ENCODE assay signal across 9 mouse cellular contexts in the genomic region with DNA sequence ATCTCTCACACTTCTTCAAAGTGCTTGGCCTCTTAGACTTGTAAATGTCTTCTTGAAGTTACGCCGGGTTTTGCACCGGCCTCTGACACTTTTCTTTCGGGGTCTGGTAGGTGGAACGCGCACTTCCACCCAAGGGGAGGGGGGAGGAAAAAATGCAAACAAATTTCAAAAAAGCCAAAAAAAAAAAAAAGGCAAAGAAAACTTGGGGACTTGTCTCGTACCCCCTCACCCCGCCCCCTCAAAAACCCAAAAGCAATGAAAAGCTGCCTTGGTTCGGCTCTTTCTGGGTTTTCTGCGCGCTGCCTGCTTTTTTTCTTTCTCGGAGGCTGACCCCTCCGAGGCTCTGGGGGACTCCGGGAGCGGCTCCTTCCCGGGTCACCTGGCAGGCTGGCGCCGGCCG. TPM values are rescaled to one million over a fixed set of nuclear protein-coding genes. Genes with fewer than 3 reads are reported as not detected.
A peak's percentile ranks its signal among the peaks of the same experiment; 100 is the strongest.
DNase-seq lines count a peak whose midpoint lies in the region; ATAC-seq lines count a peak whose summit lies in the region.
"Had no signal": no experiment of that assay in that cellular context is flagged by ENCODE, and none has a peak within 500 bp of the region (broad histone marks: within the 10 kb centered on the region; RNA-seq: fewer than 3 reads in every experiment).

Gene Bcl11b (minus strand): TSS at position 120 of the 400 bp plus-strand sequence.

- peak within 1 kb of the TSS; percentile 81 for H3K9ac ChIP-seq in heart, embryonic 12.5 days
- peak within 1 kb of the TSS; percentile 100 for H3K9ac ChIP-seq in forebrain, embryonic 13.5 days
- peak within 1 kb of the TSS; percentile 62 for H3K9ac ChIP-seq in stomach, embryonic 15.5 days

- H3K4me3 ChIP-seq in heart, embryonic 12.5 days = peak within 1 kb of the TSS; percentile 86
- H3K4me3 ChIP-seq in forebrain, embryonic 13.5 days = peak within 1 kb of the TSS; percentile 99
- H3K4me3 ChIP-seq in limb, embryonic 10.5 days = peak within 1 kb of the TSS; percentile 88
- H3K4me3 ChIP-seq in stomach, embryonic 15.5 days (replicated peaks) = peak within 1 kb of the TSS; percentile 76

- no peaks in the 10 kb centered on the region for H3K36me3 ChIP-seq in heart, embryonic 12.5 days
- H3K36me3 ChIP-seq in forebrain, embryonic 13.5 days (ENCODE audit: poor library complexity, severe bottlenecking) = no peaks in the 10 kb centered on the region
- H3K36me3 ChIP-seq in limb, embryonic 10.5 days = no peaks in the 10 kb centered on the region
- no peaks in the 10 kb centered on the region for H3K36me3 ChIP-seq in stomach, embryonic 15.5 days

- no peak within 1 kb of the TSS; the same call in 1 of the 2 replicates for H3K27ac ChIP-seq in heart, embryonic 12.5 days (ENCODE audit: poor library complexity, severe bottlenecking)
- H3K27ac ChIP-seq in forebrain, embryonic 13.5 days = peak within 1 kb of the TSS; percentile 99
- H3K27ac ChIP-seq in limb, embryonic 10.5 days = peak within 1 kb of the TSS; percentile 99
- peak within 1 kb of the TSS; percentile 91 for H3K27ac ChIP-seq in stomach, embryonic 15.5 days

- H3K27me3 ChIP-seq in heart, embryonic 12.5 days (replicated peaks) = peaks cover 57% of the 10 kb centered on the region
- H3K27me3 ChIP-seq in forebrain, embryonic 13.5 days = no peaks in the 10 kb centered on the region
- peaks cover 49% of the 10 kb centered on the region for H3K27me3 ChIP-seq in limb, embryonic 10.5 days (ENCODE audit: low read depth, poor library complexity, severe bottlenecking)
- peaks cover 36% of the 10 kb centered on the region for H3K27me3 ChIP-seq in stomach, embryonic 15.5 days (replicated peaks)
- H3K27me3 ChIP-seq: CH12.LX had no signal

- 0% methylated on average over 19 of the region's 19 CpGs for WGBS in heart, embryonic 12.5 days
- under 1% methylated on average over 19 of the region's 19 CpGs for WGBS in forebrain, embryonic 13.5 days
- WGBS in limb, embryonic 10.5 days = under 1% methylated on average over 19 of the region's 19 CpGs
- 1% methylated on average over 17 of the region's 19 CpGs for WGBS in stomach, embryonic 15.5 days

- peak within 1 kb of the TSS; percentile 98 for H3K4me2 ChIP-seq in heart, embryonic 12.5 days
- peak within 1 kb of the TSS; percentile 79 for H3K4me2 ChIP-seq in forebrain, embryonic 13.5 days
- H3K4me2 ChIP-seq in stomach, embryonic 15.5 days = peak within 1 kb of the TSS; percentile 97

- H3K9me3 ChIP-seq in heart, embryonic 12.5 days (replicated peaks) = no peaks in the 10 kb centered on the region
- no peaks in the 10 kb centered on the region for H3K9me3 ChIP-seq in forebrain, embryonic 13.5 days (replicated peaks)
- no peaks in the 10 kb centered on the region for H3K9me3 ChIP-seq in limb, embryonic 10.5 days (replicated peaks)
- no peaks in the 10 kb centered on the region for H3K9me3 ChIP-seq in stomach, embryonic 15.5 days

- H3K4me1 ChIP-seq in heart, embryonic 12.5 days (replicated peaks) = peaks cover 19% of the 10 kb centered on the region
- peaks cover 56% of the 10 kb centered on the region for H3K4me1 ChIP-seq in forebrain, embryonic 13.5 days
- peaks cover 50% of the 10 kb centered on the region for H3K4me1 ChIP-seq in limb, embryonic 10.5 days
- H3K4me1 ChIP-seq in stomach, embryonic 15.5 days = peaks cover 23% of the 10 kb centered on the region

- ATAC-seq in heart, embryonic 12.5 days (ENCODE audit: insufficient number of reproducible peaks, low FRiP score) = no peak
- ATAC-seq in forebrain, embryonic 13.5 days = no peak
- no peak for ATAC-seq in stomach, embryonic 15.5 days (ENCODE audit: insufficient read depth, low FRiP score, low read depth)

- DNase-seq in heart, postnatal 4 days = no peak
- peak; percentile 70 for DNase-seq in CD4-positive helper T cell, adult 2 months (ENCODE audit: low read depth, low spot score)
- DNase-seq in limb, embryonic 10.5 days (ENCODE audit: low spot score) = no peak
- DNase-seq in testis, postnatal 14 days (ENCODE audit: low spot score) = no peak
- DNase-seq in cerebellum, adult 11-12 months = no peak

RNA-seq across cellular contexts. Expression of gene Bcl11b, which starts in this region (rescaled TPM):
- 4.9 and 5.0 TPM in 2 replicates for polyA plus RNA-seq in heart, embryonic 12.5 days (2016; fragmentation: Nextera tagmentation; extraction: Ambion mirVana)
- 1 to 10 TPM; 1.5 to 1.6 TPM for total RNA-seq in heart, postnatal 4 days (2021)
- 53.5 and 61.1 TPM in 2 replicates for polyA plus RNA-seq in forebrain, embryonic 13.5 days (2015; fragmentation: Nextera tagmentation; extraction: Ambion mirVana)
- polyA plus RNA-seq in limb, embryonic 10.5 days (2016; fragmentation: Nextera tagmentation; extraction: Ambion mirVana) = 5.4 and 7.8 TPM in 2 replicates
- 5.3 and 5.7 TPM in 2 replicates for polyA plus RNA-seq in stomach, embryonic 15.5 days (2015; fragmentation: Nextera tagmentation; extraction: Ambion mirVana)
- total RNA-seq: CH12.LX had no signal
